Mouse (Mus musculus) E14TG2a.4 (cell line): ENCODE measurements around the gene Tescl.

Experiments
- CTCF ChIP-seq: conservative IDR thresholded peaks from 2 replicates; pipeline ENCODE4 v1.5.1; 2014; ENCODE audit warnings: low read length
- NANOG ChIP-seq: IDR thresholded peaks from 2 replicates; pipeline ENCODE4 v1.6.1; 2014; ENCODE audit warnings: borderline replicate concordance, low read length, mixed read lengths

DNA sequence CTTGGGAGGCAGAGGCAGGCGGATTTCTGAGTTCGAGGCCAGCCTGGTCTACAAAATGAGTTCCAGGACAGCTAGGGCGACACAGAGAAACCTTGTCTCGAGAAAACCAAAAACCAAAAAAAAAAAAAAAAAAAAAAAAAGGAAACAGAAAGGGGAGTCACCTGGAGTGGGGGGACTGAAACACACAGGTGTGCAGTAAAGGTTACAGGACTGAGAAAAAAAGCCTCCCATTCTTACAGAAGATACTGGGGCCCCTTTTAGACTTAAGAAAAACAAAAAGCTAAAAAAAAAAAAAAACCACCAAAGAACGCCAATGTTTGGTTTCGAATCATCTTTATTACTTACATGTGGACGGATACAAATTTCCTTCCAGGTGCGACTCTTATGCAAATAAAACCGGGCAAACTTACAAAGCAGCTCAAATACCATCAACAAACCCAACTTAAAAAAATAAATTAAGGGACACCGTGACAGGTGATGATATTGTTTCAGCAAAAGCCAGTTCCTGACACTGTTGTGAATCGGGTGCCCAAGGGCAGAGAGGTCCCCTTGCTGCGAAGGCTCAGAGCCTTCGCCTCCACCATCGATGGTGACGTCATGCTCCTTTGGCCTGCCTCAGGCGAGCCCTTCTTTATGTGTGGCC is 49.1 kb upstream of the Tescl start:
- TF ChIP-seq CTCF (no peak), NANOG (no peak)
